Mouse (Mus musculus) heart, embryonic 11.5 days (tissue): Measurements from ENCODE around the gene Cdca5. TPM values are rescaled to one million over a fixed set of nuclear protein-coding genes. Genes with fewer than 3 reads are reported as not detected.

Source experiments
- ATAC-seq: fragments of 200-750 bp; cut with Nextera tagmentation; replicated peaks from 2 replicates; pipeline ENCODE4 v1.8.0; 2017; ENCODE audit warnings: moderate library complexity; ENCODE audit not compliant: insufficient number of reproducible peaks, low FRiP score, low TSS enrichment
- H3K27ac ChIP-seq: fragments of 300-500 bp; sonication (generic); 2 replicates; pipeline ENCODE4 v1.5.1; 2014; ENCODE audit warnings: mild to moderate bottlenecking, low read depth, low read length
- H3K27me3 ChIP-seq: fragments of 300-500 bp; sonication (generic); 2 replicates; pipeline ENCODE4 v1.6.1; 2014; ENCODE audit warnings: mild to moderate bottlenecking, low read length, mixed read lengths; ENCODE audit not compliant: control insufficient read depth, insufficient read depth
- H3K36me3 ChIP-seq: fragments of 300-500 bp; sonication (generic); 2 replicates; pipeline ENCODE4 v1.6.1; 2014; ENCODE audit warnings: mild to moderate bottlenecking, low read length, moderate library complexity, mixed read lengths; ENCODE audit not compliant: control insufficient read depth, insufficient read depth
- H3K4me1 ChIP-seq: fragments of 300-500 bp; sonication (generic); 2 replicates; pipeline ENCODE4 v1.6.1; 2014; ENCODE audit warnings: low read length; ENCODE audit not compliant: control insufficient read depth, insufficient read depth
- H3K4me2 ChIP-seq: fragments of 300-500 bp; sonication (generic); 2 replicates; pipeline ENCODE4 v1.6.1; 2014; ENCODE audit warnings: mild to moderate bottlenecking, moderate library complexity
- H3K4me3 ChIP-seq: fragments of 300-500 bp; sonication (generic); 2 replicates; pipeline ENCODE4 v1.5.1; 2014; ENCODE audit warnings: low read depth, low read length
- H3K9ac ChIP-seq: fragments of 300-500 bp; sonication (generic); 2 replicates; pipeline ENCODE4 v1.6.1; 2014; ENCODE audit warnings: mild to moderate bottlenecking, low read depth, low read length, moderate library complexity
- H3K9me3 ChIP-seq: fragments of 300-500 bp; sonication (generic); replicated peaks from 2 replicates; pipeline ENCODE4 v1.6.1; 2016; ENCODE audit warnings: low read length; ENCODE audit not compliant: control insufficient read depth
- WGBS: fragments of 180-500 bp; shearing (Covaris S2); extraction: QIAGEN DNeasy Blood & Tissue Kit; methylation state at CpG from one replicate; pipeline ENCODE4 v1.1.7; 2014; ENCODE audit not compliant: insufficient replicate concordance; 5-methylcytosine and 5-hydroxymethylcytosine counted together
- polyA plus RNA-seq: library from polyadenylated mRNA; unstranded; fragments of >200 nt; fragmentation: Nextera tagmentation; extraction: Ambion mirVana; gene quantifications from 2 replicates; pipeline ENCODE4 v1.2.1, GENCODE M21; 2014

Cdca5 gene
- polyA plus RNA-seq, 1 experiment from 2014 or later, result 33.4 TPM

- Histone ChIP-seq H3K9me3 (no peaks in the 10 kb centered on the region), H3K36me3 (peaks cover 13% of the 10 kb centered on the region), H3K4me3 (no peak within 1 kb of the TSS), H3K9ac (no peak within 1 kb of the TSS), H3K27ac (no peak within 1 kb of the TSS), H3K4me1 (peaks cover 11% of the 10 kb centered on the region), H3K27me3 (no peaks in the 10 kb centered on the region), H3K4me2 (no peak within 1 kb of the TSS)
- 86% methylated on average over 9 of the region's 9 CpGs for WGBS
- ATAC-seq, result no peak
These were observed 2.6 kb upstream of the Cdca5 start, which contains the start of gene Gm28374 for GRCm38 (mm10) chr19:6082156-6082555. Gene Gm28374 (minus strand): TSS chr19:6082256.

DNA sequence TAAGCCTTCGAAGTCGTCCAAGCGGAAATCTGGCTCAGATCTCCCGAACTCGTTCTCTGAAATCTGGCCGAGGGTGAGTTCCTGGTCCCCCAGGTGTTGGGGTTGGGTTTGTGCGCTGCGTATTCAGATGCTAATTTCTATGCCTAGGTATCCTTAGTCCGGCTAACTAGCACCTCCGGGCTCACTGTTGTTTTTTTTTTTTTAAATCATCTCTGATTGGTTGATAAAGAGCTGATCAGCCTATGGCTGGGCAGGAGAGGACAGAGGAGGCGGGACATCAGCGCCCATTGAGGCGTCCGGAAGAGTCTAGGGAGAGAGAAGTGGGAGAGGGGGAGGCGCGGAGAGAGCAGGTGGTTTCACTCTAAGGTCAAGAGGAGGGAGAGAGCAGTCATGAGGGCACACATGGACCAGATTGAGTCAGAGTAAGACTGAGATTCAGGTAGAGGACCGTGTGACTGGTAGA lies 665 bp downstream of the Cdca5 start:
- H3K4me1 ChIP-seq, result peaks cover 11% of the 10 kb centered on the region
- H3K4me3 ChIP-seq, result peak overlapping the region; percentile 92
- H3K27me3 ChIP-seq, result no peaks in the 10 kb centered on the region
- H3K36me3 ChIP-seq, result peaks cover 23% of the 10 kb centered on the region
- peak overlapping the region; percentile 78 for H3K9ac ChIP-seq
- H3K9me3 ChIP-seq, result no peaks in the 10 kb centered on the region
- H3K27ac ChIP-seq, result peak overlapping the region; percentile 64
- ATAC-seq, result peak; percentile 69
- WGBS, result under 1% methylated on average over 17 of the region's 17 CpGs
- peak overlapping the region; percentile 94 for H3K4me2 ChIP-seq

GRCm38 (mm10) chr19:6088841-6089240 lies 4.1 kb downstream of the Cdca5 start:
- Histone ChIP-seq H3K9me3 (no peaks in the 10 kb centered on the region), H3K36me3 (peaks cover 23% of the 10 kb centered on the region), H3K4me2 (no peak overlapping the region), H3K27me3 (no peaks in the 10 kb centered on the region), H3K27ac (no peak overlapping the region), H3K4me3 (no peak overlapping the region), H3K4me1 (peaks cover 7% of the 10 kb centered on the region), H3K9ac (no peak overlapping the region)
- no peak for ATAC-seq
- 94% methylated on average over 13 of the region's 13 CpGs for WGBS

DNA sequence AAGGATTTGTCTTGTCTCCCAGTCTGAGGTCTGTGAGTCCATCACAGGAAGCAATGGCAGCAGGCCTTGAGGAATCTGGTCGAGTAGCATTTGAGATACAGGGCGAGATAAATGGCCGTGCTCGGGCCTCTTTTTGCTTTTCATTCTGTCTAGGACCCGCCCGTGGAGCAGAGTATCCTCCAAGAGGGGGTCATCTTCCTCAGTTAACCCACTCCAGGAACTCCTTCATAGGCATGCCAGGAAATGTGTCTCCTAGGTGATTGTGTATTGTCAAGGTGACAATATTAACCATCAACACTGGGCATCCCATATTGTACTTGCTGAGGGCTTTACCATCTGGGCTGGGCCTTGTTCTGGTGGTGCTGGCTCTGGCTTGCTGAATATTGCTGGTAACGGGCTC lies 9.3 kb downstream of the Cdca5 start, which contains the start of gene AC131692.1:
Gene AC131692.1, plus strand, starts transcription at position 301 of the 400 bp plus-strand sequence.
- Histone ChIP-seq H3K27me3 (no peaks in the 10 kb centered on the region), H3K9ac (no peak within 1 kb of the TSS), H3K27ac (no peak within 1 kb of the TSS), H3K4me1 (no peaks in the 10 kb centered on the region), H3K9me3 (no peaks in the 10 kb centered on the region), H3K4me3 (no peak within 1 kb of the TSS), H3K36me3 (peaks cover 19% of the 10 kb centered on the region), H3K4me2 (no peak within 1 kb of the TSS)
- 91% methylated on average over 7 of the region's 7 CpGs for WGBS
- ATAC-seq, result no peak

DNA sequence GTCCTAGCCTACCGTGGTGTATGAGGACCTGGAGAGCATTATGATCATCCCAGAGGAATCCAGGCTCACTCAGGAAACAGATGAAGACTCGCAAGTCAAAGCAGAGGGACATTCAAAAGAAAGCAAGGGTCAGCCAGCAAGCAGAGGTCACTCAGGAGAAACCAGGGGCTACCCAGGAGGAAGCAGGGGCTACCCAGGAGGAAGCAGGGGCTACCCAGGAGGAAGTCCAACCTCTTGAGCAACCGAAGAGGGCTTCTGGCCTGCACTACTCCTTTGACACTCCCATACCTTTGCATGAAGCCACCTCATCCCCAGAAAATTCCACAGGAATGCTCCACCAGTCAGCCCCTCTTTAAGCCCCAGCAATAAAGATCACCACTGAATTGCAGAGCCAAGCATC lies 13.1 kb downstream of the Cdca5 start:
- Histone ChIP-seq H3K4me2 (no peak overlapping the region), H3K9ac (no peak overlapping the region), H3K4me1 (no peaks in the 10 kb centered on the region), H3K27ac (no peak overlapping the region), H3K27me3 (no peaks in the 10 kb centered on the region), H3K4me3 (no peak overlapping the region), H3K9me3 (no peaks in the 10 kb centered on the region), H3K36me3 (peaks cover 5% of the 10 kb centered on the region; the same call in 1 of the 2 replicates)
- 81% methylated on average over 3 of the region's 3 CpGs for WGBS
- ATAC-seq, result no peak

GRCm38 (mm10) chr19:6101186-6101585 lies 16.4 kb downstream of the Cdca5 start:
- H3K9ac ChIP-seq, result no peak overlapping the region
- no peak for ATAC-seq
- no peak overlapping the region for H3K4me3 ChIP-seq
- H3K27ac ChIP-seq, result no peak overlapping the region
- WGBS, result 76% methylated on average over 6 of the region's 6 CpGs
- no peaks in the 10 kb centered on the region for H3K9me3 ChIP-seq
- no peaks in the 10 kb centered on the region for H3K4me1 ChIP-seq
- no peaks in the 10 kb centered on the region for H3K36me3 ChIP-seq
- H3K4me2 ChIP-seq, result no peak overlapping the region
- H3K27me3 ChIP-seq, result no peaks in the 10 kb centered on the region

DNA sequence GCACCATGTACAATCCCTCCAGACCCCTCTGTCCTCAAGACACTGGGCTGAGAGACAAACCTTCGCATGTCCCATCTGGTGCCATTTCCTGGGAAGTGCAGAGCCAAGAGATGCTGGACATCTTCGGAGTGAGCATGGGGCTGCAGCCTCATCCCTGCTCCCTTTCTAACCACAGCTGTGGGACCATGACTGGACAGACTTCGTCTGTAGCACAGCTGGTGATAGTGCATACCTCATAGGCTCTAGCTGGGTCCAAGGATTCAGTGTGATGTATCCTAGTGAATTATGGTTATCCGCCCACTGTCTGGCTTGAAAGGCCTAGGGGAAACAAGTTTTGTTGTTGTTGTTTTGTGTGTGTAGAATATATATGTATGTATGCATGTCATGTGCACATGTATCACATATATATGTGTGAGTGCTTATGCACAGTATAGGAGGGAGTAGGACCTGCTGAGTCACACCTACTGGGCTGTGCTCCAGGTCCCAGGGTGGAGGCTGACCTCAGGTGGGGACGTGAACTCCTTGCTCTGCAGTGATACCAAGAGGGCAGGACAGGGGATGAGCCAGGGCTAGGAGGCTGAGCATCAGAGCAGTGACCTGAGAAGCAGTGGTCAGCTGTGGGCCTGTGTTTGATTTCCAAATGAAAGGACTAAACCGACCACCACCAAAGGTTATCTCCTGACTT lies 17.5 kb downstream of the Cdca5 start:
- no peak for ATAC-seq
- H3K4me2 ChIP-seq, result no peak overlapping the region
- no peak overlapping the region for H3K27ac ChIP-seq

GRCm38 (mm10) chr19:6104476-6104875 lies 19.7 kb downstream of the Cdca5 start:
- Histone ChIP-seq H3K9me3 (no peaks in the 10 kb centered on the region), H3K9ac (0 out of 2 replicates have a peak overlapping the region, but pooled peaks have one; percentile 22), H3K4me1 (no peaks in the 10 kb centered on the region), H3K27ac (no peak overlapping the region), H3K4me2 (no peak overlapping the region), H3K27me3 (no peaks in the 10 kb centered on the region), H3K36me3 (no peaks in the 10 kb centered on the region), H3K4me3 (no peak overlapping the region)
- WGBS, result 58% methylated on average over 4 of the region's 4 CpGs
- no peak for ATAC-seq

More for the DNA sequence above, 17.5 kb downstream of the Cdca5 start:
- Histone ChIP-seq H3K36me3 (no peaks in the 10 kb centered on the region), H3K9ac (no peak overlapping the region), H3K4me3 (no peak overlapping the region), H3K27me3 (no peaks in the 10 kb centered on the region), H3K4me1 (no peaks in the 10 kb centered on the region), H3K9me3 (no peaks in the 10 kb centered on the region)
- 70% methylated on average over 6 of the region's 6 CpGs for WGBS

GRCm38 (mm10) chr19:6105586-6105985 lies 20.8 kb downstream of the Cdca5 start, which contains the start of gene Naaladl1:
Gene Naaladl1 (plus strand): TSS chr19:6105782.
- no peak for ATAC-seq
- H3K27me3 ChIP-seq, result no peaks in the 10 kb centered on the region
- no peaks in the 10 kb centered on the region for H3K36me3 ChIP-seq
- H3K27ac ChIP-seq, result no peak within 1 kb of the TSS; the same call in 1 of the 2 replicates
- H3K4me2 ChIP-seq, result no peak within 1 kb of the TSS; the same call in 1 of the 2 replicates
- H3K4me3 ChIP-seq, result no peak within 1 kb of the TSS
- no peaks in the 10 kb centered on the region for H3K9me3 ChIP-seq
- 0 out of 2 replicates have a peak within 1 kb of the TSS, but pooled peaks have one; percentile 22 for H3K9ac ChIP-seq
- WGBS, result 80% methylated on average over 7 of the region's 7 CpGs
- H3K4me1 ChIP-seq, result no peaks in the 10 kb centered on the region
